Mouse (Mus musculus) heart, adult 2 months (tissue): ENCODE data around the gene Fgfr1op. TPM values are rescaled to one million over a fixed set of nuclear protein-coding genes. Genes with fewer than 3 reads are reported as not detected.
A peak's percentile ranks its signal among the peaks of the same experiment; 100 is the strongest.
"Not testable (repeated sequence)": the region's sequence is repeated elsewhere in the genome, so short reads cannot be mapped to it uniquely, and the experiment has no call there.

ENCODE experiments used
- DNase-seq, 2 experiments: peaks; one replicate each; pipeline ENCODE4 v3.0.0; 2021
- H3K27ac ChIP-seq: fragments of 200-600 bp; 2 replicates; pipeline ENCODE4 v1.8.1; 2022
- H3K27me3 ChIP-seq: fragments of 200-500 bp; 2 replicates; pipeline ENCODE4 v1.6.1; 2012; ENCODE audit warnings: mild to moderate bottlenecking, low read length, inconsistent platforms, mixed read lengths; ENCODE audit not compliant: control insufficient read depth, insufficient read depth
- H3K36me3 ChIP-seq: fragments of 200-500 bp; 2 replicates; pipeline ENCODE4 v1.6.1; 2012; ENCODE audit warnings: low read length, inconsistent platforms; ENCODE audit not compliant: control insufficient read depth, insufficient read depth
- H3K4me1 ChIP-seq: fragments of 200-500 bp; 2 replicates; pipeline ENCODE4 v1.6.1; 2011; ENCODE audit warnings: low read length; ENCODE audit not compliant: control insufficient read depth, insufficient read depth
- H3K4me3 ChIP-seq: fragments of 200-600 bp; 2 replicates; pipeline ENCODE4 v1.8.1; 2022
- H3K79me2 ChIP-seq: fragments of 200-500 bp; replicated peaks from 2 replicates; pipeline ENCODE4 v1.6.1; 2012; ENCODE audit warnings: mild to moderate bottlenecking, inconsistent platforms, low read length, moderate library complexity, mixed read lengths; ENCODE audit not compliant: control insufficient read depth, insufficient read depth
- H3K9ac ChIP-seq: fragments of 200-500 bp; 2 replicates; pipeline ENCODE4 v1.6.1; 2012; ENCODE audit warnings: low read depth, mild to moderate bottlenecking, control low read depth, inconsistent platforms, low read length, mixed read lengths
- CTCF ChIP-seq: fragments of 200-600 bp; IDR thresholded peaks from 2 replicates; pipeline ENCODE4 v1.8.1; 2022; ENCODE audit warnings: antibody characterized with exemption, mild to moderate bottlenecking, moderate library complexity
- EP300 ChIP-seq: fragments of 200-500 bp; IDR thresholded peaks from 2 replicates; pipeline ENCODE4 v1.6.1; 2011; ENCODE audit warnings: low read depth, low read length, control low read depth; ENCODE audit not compliant: insufficient read depth
- POLR2A ChIP-seq: fragments of 200-500 bp; IDR thresholded peaks from 2 replicates; pipeline ENCODE4 v1.6.1; 2011; ENCODE audit warnings: mild to moderate bottlenecking, low read depth, low read length, control low read depth; ENCODE audit not compliant: insufficient read depth
- WGBS: fragments of 180-500 bp; shearing (Covaris S2); methylation state at CpG from one replicate; pipeline ENCODE4 v1.1.7; 2018; 5-methylcytosine and 5-hydroxymethylcytosine counted together
- intact Hi-C: fragments of 180-260 bp; cut with DNase I; formaldehyde crosslinking; loops from one replicate; pipeline ENCODE4 v1.15.1; 2025
- polyA plus RNA-seq: library from polyadenylated mRNA; depleted of rRNA; stranded (reverse); fragments of >200 nt; gene quantifications from 2 replicates; pipeline ENCODE4 v1.2.3, GENCODE M21; 2012
- total RNA-seq, 2 experiments: library from RNA; stranded (reverse); gene quantifications; 2 replicates each; pipeline ENCODE4 v1.2.3; 2021

The Fgfr1op gene
- total and polyA plus RNA-seq, 3 experiments = 3.0 to 15.8 (median 15.7) TPM

- H3K4me1 ChIP-seq, H3K36me3 ChIP-seq, H3K27ac ChIP-seq, H3K4me3 ChIP-seq, intact Hi-C loops, H3K9ac ChIP-seq, H3K79me2 ChIP-seq, H3K27me3 ChIP-seq: not testable (repeated sequence)
- WGBS = 45% methylated on average over 3 of the region's 3 CpGs
- TF ChIP-seq CTCF = peak; percentile 60
- DNase-seq = peak; percentile 33 to 41
These were observed 4.3 kb upstream of the Fgfr1op start for GRCm38 (mm10) chr17:8160969-8161368.

- H3K36me3 ChIP-seq, H3K79me2 ChIP-seq, H3K27me3 ChIP-seq, intact Hi-C loops, H3K27ac ChIP-seq, H3K4me1 ChIP-seq: not testable (repeated sequence)
- peak; percentile 70 to 76 for DNase-seq
- WGBS = 1% methylated on average over 39 of the region's 42 CpGs
- H3K4me3 ChIP-seq = peak overlapping the region; percentile 43
- peak overlapping the region; percentile 83 for H3K9ac ChIP-seq
These were observed 276 bp downstream of the Fgfr1op start for GRCm38 (mm10) chr17:8165608-8165945.

DNA sequence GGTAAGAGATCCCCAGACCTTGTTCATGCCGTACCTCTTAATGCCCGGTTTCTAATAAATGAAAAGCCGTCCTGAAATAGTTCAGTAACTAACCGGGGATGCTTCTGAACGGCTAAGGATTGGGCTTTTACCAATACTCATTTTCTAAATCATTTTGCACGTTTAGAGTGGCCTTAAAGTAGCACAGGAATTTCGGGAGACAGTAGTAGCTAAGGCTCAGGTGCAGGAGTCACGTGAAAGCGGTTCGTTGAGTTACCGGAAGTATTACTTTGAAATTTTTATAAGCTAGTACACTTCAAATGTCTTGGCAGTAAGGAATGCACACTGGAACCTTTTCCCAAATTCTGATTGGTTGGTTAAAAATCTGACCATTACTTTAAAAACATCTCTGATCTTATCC is 676 bp downstream of the Fgfr1op start:
- H3K36me3 ChIP-seq, intact Hi-C loops, DNase-seq, H3K27me3 ChIP-seq, H3K79me2 ChIP-seq, H3K27ac ChIP-seq, H3K4me1 ChIP-seq, H3K9ac ChIP-seq: not testable (repeated sequence)
- 0% methylated on average over 11 of the region's 11 CpGs for WGBS
- peak overlapping the region; percentile 43 for H3K4me3 ChIP-seq

DNA sequence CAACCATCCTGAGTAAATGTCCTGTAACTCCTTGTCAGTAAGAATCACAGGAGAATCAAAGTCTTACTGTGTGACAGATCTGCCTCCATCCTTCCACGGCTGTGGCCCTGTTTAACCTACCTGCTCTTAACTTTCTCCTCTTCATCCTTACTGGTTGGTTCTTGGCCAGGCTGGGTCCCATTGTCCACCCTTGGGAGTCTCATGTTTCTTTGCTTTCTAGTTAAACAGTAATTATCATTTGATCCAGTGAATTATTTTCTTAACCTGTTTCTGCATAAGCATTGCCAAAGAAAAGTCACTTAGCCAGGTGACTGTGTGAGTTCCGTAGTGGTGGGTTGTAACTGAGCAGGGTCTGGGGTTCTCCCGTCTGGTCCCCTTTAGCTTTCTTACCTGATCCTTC is 1.2 kb downstream of the Fgfr1op start:
- H3K4me3 ChIP-seq, intact Hi-C loops: not testable (repeated sequence)
- 75% methylated on average over 2 of the region's 3 CpGs for WGBS

DNA sequence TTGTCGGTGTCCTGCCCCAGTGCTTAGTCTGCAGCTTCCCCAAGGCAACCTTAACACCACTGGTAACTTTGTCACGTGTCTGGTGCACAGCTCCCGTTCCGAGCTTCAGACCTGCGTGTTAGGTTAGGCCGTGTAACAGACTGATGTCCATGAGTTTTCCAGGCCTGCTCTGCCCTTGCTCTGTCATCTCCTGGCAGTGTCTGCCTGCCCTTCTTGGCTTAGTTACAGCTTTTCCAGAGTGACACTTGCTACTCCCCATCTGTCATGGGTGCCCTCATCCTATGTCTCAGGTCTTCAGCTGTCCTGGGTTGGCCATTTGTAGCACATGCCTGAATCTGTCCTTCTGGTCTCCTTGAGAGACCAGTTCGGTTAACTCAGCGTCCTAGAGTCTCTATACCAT is 2.1 kb downstream of the Fgfr1op start:
- intact Hi-C loops, H3K36me3 ChIP-seq, H3K79me2 ChIP-seq, H3K4me3 ChIP-seq, H3K9ac ChIP-seq, H3K27ac ChIP-seq, H3K27me3 ChIP-seq, H3K4me1 ChIP-seq: not testable (repeated sequence)
- 68% methylated on average over 7 of the region's 8 CpGs for WGBS
- DNase-seq = peak; percentile 31 to 34

More for the DNA sequence above, 1.2 kb downstream of the Fgfr1op start:
- not testable (repeated sequence) for H3K79me2 ChIP-seq, H3K27ac ChIP-seq, DNase-seq, H3K9ac ChIP-seq, H3K27me3 ChIP-seq, H3K4me1 ChIP-seq, H3K36me3 ChIP-seq

DNA sequence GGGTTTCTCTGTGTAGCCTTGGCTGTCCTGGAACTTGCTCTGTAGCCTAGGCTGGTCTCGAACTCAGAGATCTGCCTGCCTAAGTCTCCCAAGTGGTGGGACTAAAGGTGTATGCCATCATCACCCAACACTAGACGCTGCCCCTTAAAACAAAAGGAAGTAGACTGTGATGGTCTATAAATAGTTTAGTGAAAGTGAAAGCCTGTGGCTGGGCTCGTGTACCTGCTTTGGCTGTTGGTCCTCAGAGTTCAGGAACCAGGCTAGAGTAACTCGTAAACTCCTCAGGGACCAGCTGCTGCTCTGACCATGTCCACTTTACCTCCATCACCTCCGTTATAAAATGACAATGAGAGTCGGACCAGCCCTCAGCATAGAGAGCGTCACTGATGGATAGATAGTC is 5.0 kb downstream of the Fgfr1op start:
- intact Hi-C loops = no loop called here
- Histone ChIP-seq H3K36me3 (peaks cover 5% of the 10 kb centered on the region), H3K79me2 (no peaks in the 10 kb centered on the region)

GRCm38 (mm10) chr17:8171081-8171480 is 5.8 kb downstream of the Fgfr1op start:
- Histone ChIP-seq H3K4me3 (no peak overlapping the region), H3K79me2 (no peaks in the 10 kb centered on the region), H3K9ac (no peak overlapping the region), H3K27ac (no peak overlapping the region), H3K36me3 (peaks cover 5% of the 10 kb centered on the region), H3K27me3 (no peaks in the 10 kb centered on the region), H3K4me1 (no peaks in the 10 kb centered on the region)
- TF ChIP-seq POLR2A (no peak), EP300 (no peak), CTCF (no peak)
- 62% methylated on average over 4 of the region's 4 CpGs for WGBS
- no peak for DNase-seq
- intact Hi-C loops = no loop called here

More for the DNA sequence above, 5.0 kb downstream of the Fgfr1op start:
- H3K4me1 ChIP-seq = no peaks in the 10 kb centered on the region
- H3K4me3 ChIP-seq = no peak overlapping the region
- no peaks in the 10 kb centered on the region for H3K27me3 ChIP-seq
- WGBS = 64% methylated on average over 7 of the region's 7 CpGs
- TF ChIP-seq EP300 = no peak
- TF ChIP-seq POLR2A = no peak
- TF ChIP-seq CTCF = no peak
- no peak overlapping the region for H3K27ac ChIP-seq
- no peak overlapping the region for H3K9ac ChIP-seq
- no peak for DNase-seq
